In genomic region chr6:135341076-135341378, GRCm38 (mm10) we compare ENCODE assay signal across 12 mouse cellular contexts. TPM values are rescaled to one million over a fixed set of nuclear protein-coding genes. Genes with fewer than 3 reads are reported as not detected.
DNase-seq lines count a peak whose midpoint lies in the region; ATAC-seq and TF ChIP-seq lines count a peak whose summit lies in the region.
"Had no signal": no experiment of that assay in that cellular context is flagged by ENCODE, and none has a peak within 500 bp of the region (broad histone marks: within the 10 kb centered on the region; RNA-seq: fewer than 3 reads in every experiment).

No protein-coding gene starts in this region.

- no peak for DNase-seq in heart, adult 2 months
- DNase-seq in lung, postnatal 0 days (ENCODE audit: low spot score) = peak; percentile 67
- DNase-seq in lung, postnatal 25 days (ENCODE audit: low spot score) = no peak
- peak; percentile 70 for DNase-seq in yolk sac, embryonic 10.5 days (ENCODE audit: low spot score)
- DNase-seq in right cerebral cortex, postnatal 25 days = no peak
- DNase-seq: thymus, adult 2 months had no signal

- no peaks in the 10 kb centered on the region for H3K36me3 ChIP-seq in heart, embryonic 14.5 days (ENCODE audit: control insufficient read depth, insufficient read depth, low read length)
- H3K36me3 ChIP-seq in heart, adult 2 months (ENCODE audit: control insufficient read depth, insufficient read depth, low read length) = no peaks in the 10 kb centered on the region
- H3K36me3 ChIP-seq in lung, postnatal 0 days (ENCODE audit: insufficient read depth, low read length) = no peaks in the 10 kb centered on the region
- H3K36me3 ChIP-seq in limb, embryonic 13.5 days = no peaks in the 10 kb centered on the region

- no peaks in the 10 kb centered on the region for H3K9me3 ChIP-seq in heart, embryonic 14.5 days (ENCODE audit: control insufficient read depth, low read length)
- H3K9me3 ChIP-seq in lung, postnatal 0 days (ENCODE audit: low read length) = no peaks in the 10 kb centered on the region
- no peaks in the 10 kb centered on the region for H3K9me3 ChIP-seq in limb, embryonic 13.5 days

- no peak for TF ChIP-seq EP300 in heart, adult 2 months (IDR thresholded peaks at IDR 0.05; ENCODE audit: insufficient read depth, low read depth, low read length)
- peak; percentile 57; the same call in 1 of the 2 replicates for TF ChIP-seq EP300 in lung, postnatal 0 days (IDR thresholded peaks at IDR 0.05)

- peaks cover 2% of the 10 kb centered on the region in 2 experiments; a peak in 1 of 4 replicates for H3K4me1 ChIP-seq in heart, embryonic 14.5 days (ENCODE audit: control insufficient read depth in 2 of 2, insufficient read depth in 2 of 2, low read length in 2 of 2)
- H3K4me1 ChIP-seq in heart, adult 2 months (ENCODE audit: control insufficient read depth, insufficient read depth, low read length) = peaks cover 6% of the 10 kb centered on the region
- no peaks in the 10 kb centered on the region; the same call in 1 of the 2 replicates for H3K4me1 ChIP-seq in lung, postnatal 0 days (ENCODE audit: insufficient read depth, low read depth, low read length)
- peaks cover 17% of the 10 kb centered on the region for H3K4me1 ChIP-seq in limb, embryonic 13.5 days

- ATAC-seq in heart, embryonic 14.5 days (ENCODE audit: insufficient number of reproducible peaks, insufficient read depth, low FRiP score, low read depth) = no peak
- peak; percentile 82 for ATAC-seq in lung, postnatal 0 days
- no peak for ATAC-seq in limb, embryonic 13.5 days (ENCODE audit: low FRiP score, low read depth)
- no peak for ATAC-seq in frontal cortex, adult (ENCODE audit: low TSS enrichment)

- no peaks in the 10 kb centered on the region for H3K79me2 ChIP-seq in heart, adult 2 months (replicated peaks; ENCODE audit: control insufficient read depth, insufficient read depth, low read length)

- H3K9ac ChIP-seq in heart, embryonic 14.5 days (ENCODE audit: low read length) = no peak overlapping the region
- no peak overlapping the region for H3K9ac ChIP-seq in heart, adult 2 months (ENCODE audit: low read depth, low read length)
- H3K9ac ChIP-seq in lung, postnatal 0 days (replicated peaks; ENCODE audit: low read depth) = no peak overlapping the region
- no peak overlapping the region for H3K9ac ChIP-seq in limb, embryonic 13.5 days

- intact Hi-C loops in heart, adult 2 months (cut with DNase I) = no loop called here

- no peak for TF ChIP-seq CTCF in heart, adult 2 months (IDR thresholded peaks at IDR 0.05)
- no peak for TF ChIP-seq CTCF in lung, postnatal 0 days (IDR thresholded peaks at IDR 0.05)

- no peaks in the 10 kb centered on the region for H3K27me3 ChIP-seq in heart, embryonic 14.5 days (ENCODE audit: control insufficient read depth, insufficient read depth, low read length)
- H3K27me3 ChIP-seq in heart, adult 2 months (ENCODE audit: control insufficient read depth, insufficient read depth, low read length) = no peaks in the 10 kb centered on the region
- no peaks in the 10 kb centered on the region for H3K27me3 ChIP-seq in lung, postnatal 0 days (replicated peaks; ENCODE audit: insufficient read depth, low read length)
- H3K27me3 ChIP-seq in limb, embryonic 13.5 days = no peaks in the 10 kb centered on the region

- no peak overlapping the region for H3K4me2 ChIP-seq in heart, embryonic 14.5 days (ENCODE audit: low read length)
- no peak overlapping the region for H3K4me2 ChIP-seq in lung, postnatal 0 days (replicated peaks; ENCODE audit: low read depth, low read length)
- no peak overlapping the region for H3K4me2 ChIP-seq in limb, embryonic 13.5 days (replicated peaks)

- no peak overlapping the region for H3K4me3 ChIP-seq in heart, embryonic 14.5 days (ENCODE audit: control insufficient read depth in 1 of 2, insufficient read depth in 1 of 2, low read depth in 1 of 2, low read length in 2 of 2)
- H3K4me3 ChIP-seq in heart, adult 2 months = no peak overlapping the region
- H3K4me3 ChIP-seq in lung, postnatal 0 days (ENCODE audit: low read depth, low read length) = no peak overlapping the region
- no peak overlapping the region for H3K4me3 ChIP-seq in limb, embryonic 13.5 days

- TF ChIP-seq POLR2A in heart, adult 2 months (IDR thresholded peaks at IDR 0.05; ENCODE audit: insufficient read depth, low read depth, low read length) = no peak

- 49% methylated on average over 4 of the region's 4 CpGs for WGBS in heart, embryonic 14.5 days
- WGBS in heart, adult 2 months = 30% methylated on average over 4 of the region's 4 CpGs
- 16% methylated on average over 4 of the region's 4 CpGs for WGBS in lung, postnatal 0 days
- WGBS in limb, embryonic 13.5 days = 55% methylated on average over 4 of the region's 4 CpGs

- H3K27ac ChIP-seq in heart, embryonic 14.5 days (replicated peaks in 1 of 2; ENCODE audit: control insufficient read depth in 1 of 2, insufficient read depth in 1 of 2, low read depth in 2 of 2, low read length in 2 of 2) = peak overlapping the region; percentile 36 to 45; a peak in 2 of 4 replicates
- H3K27ac ChIP-seq in heart, adult 2 months = no peak overlapping the region; the same call in 1 of the 2 replicates
- no peak overlapping the region for H3K27ac ChIP-seq in lung, postnatal 0 days (ENCODE audit: low read length)
- H3K27ac ChIP-seq in limb, embryonic 13.5 days = 0 out of 2 replicates have a peak overlapping the region, but pooled peaks have one; percentile 48

RNA-seq across cellular contexts. Expression of gene Emp1, which starts 21.3 kb away (rescaled TPM):
- 16.6 and 17.2 TPM in 2 replicates for polyA plus RNA-seq in heart, embryonic 14.5 days (2014; fragmentation: Nextera tagmentation; extraction: Ambion mirVana)
- total RNA-seq in heart, adult 2 months (2021) = 10 to 100 TPM; 33.5 to 49.0 TPM
- polyA plus RNA-seq in heart, adult 2 months (2012; rRNA removed) = 52.4 and 125 TPM in 2 replicates
- 127 and 136 TPM in 2 replicates for polyA plus RNA-seq in lung, postnatal 0 days (2015; fragmentation: Nextera tagmentation; extraction: Ambion mirVana)
- polyA plus RNA-seq in limb, embryonic 13.5 days (2015; fragmentation: Nextera tagmentation; extraction: Ambion mirVana) = 123 and 127 TPM in 2 replicates

RNA-seq across cellular contexts. Expression of gene Pbp2, which starts 30.8 kb away (rescaled TPM):
- not detected in 2 replicates for polyA plus RNA-seq in heart, embryonic 14.5 days (2014; fragmentation: Nextera tagmentation; extraction: Ambion mirVana)
- total RNA-seq in heart, adult 2 months (2021) = not detected
- polyA plus RNA-seq in heart, adult 2 months (2012; rRNA removed) = 0.12 TPM in 1 of 2 replicates, not detected in the other
- 0.42 and 1.6 TPM in 2 replicates for polyA plus RNA-seq in lung, postnatal 0 days (2015; fragmentation: Nextera tagmentation; extraction: Ambion mirVana)
- polyA plus RNA-seq in limb, embryonic 13.5 days (2015; fragmentation: Nextera tagmentation; extraction: Ambion mirVana) = 0.25 TPM in 1 of 2 replicates, not detected in the other
- total RNA-seq: gastrocnemius, adult 8-10 months; layer of hippocampus, adult 18-20 months had no signal
- polyA plus RNA-seq: neural tube, embryonic 11.5 days; thymus, adult 2 months had no signal

Comparison
In these comparisons a context has a peak if more than half of its experiments do, and no peak if none do; other contexts are left out.
1. H3K27ac ChIP-seq: peak in heart, embryonic 14.5 days (2 of 2) and limb, embryonic 13.5 days (single experiment); none in heart, adult 2 months (single experiment) and lung, postnatal 0 days (single experiment).
2. DNase-seq: peak in lung, postnatal 0 days (single experiment) and yolk sac, embryonic 10.5 days (single experiment); none in heart, adult 2 months (0 of 2), lung, postnatal 25 days (single experiment) and right cerebral cortex, postnatal 25 days (single experiment).